Mouse (Mus musculus) hindbrain, embryonic 10.5 days (tissue): Measurements from ENCODE around the gene Gm6526. TPM values are rescaled to one million over a fixed set of nuclear protein-coding genes. Genes with fewer than 3 reads are reported as not detected.
A peak's percentile ranks its signal among the peaks of the same experiment; 100 is the strongest.
"Not testable (repeated sequence)": the region's sequence is repeated elsewhere in the genome, so short reads cannot be mapped to it uniquely, and the experiment has no call there.

ENCODE experiments used
- DNase-seq: peaks from one replicate; pipeline ENCODE4 v3.0.0-alpha.2; 2017; ENCODE audit warnings: low spot score
- H3K27ac ChIP-seq: fragments of 300-500 bp; sonication (generic); 2 replicates; pipeline ENCODE4 v1.5.1; 2016; ENCODE audit warnings: mild to moderate bottlenecking, moderate library complexity
- H3K27me3 ChIP-seq: fragments of 300-500 bp; sonication (generic); 2 replicates; pipeline ENCODE4 v1.6.1; 2016; ENCODE audit warnings: mild to moderate bottlenecking; ENCODE audit not compliant: poor library complexity, insufficient read depth, severe bottlenecking
- H3K36me3 ChIP-seq: fragments of 300-500 bp; sonication (generic); 2 replicates; pipeline ENCODE4 v1.6.1; 2016; ENCODE audit warnings: mild to moderate bottlenecking, moderate library complexity
- H3K4me1 ChIP-seq: fragments of 300-500 bp; sonication (generic); replicated peaks from 2 replicates; pipeline ENCODE4 v1.6.1; 2016; ENCODE audit warnings: mild to moderate bottlenecking
- H3K4me3 ChIP-seq: fragments of 300-500 bp; sonication (generic); 2 replicates; pipeline ENCODE4 v1.5.1; 2016; ENCODE audit warnings: mild to moderate bottlenecking, moderate library complexity
- H3K9me3 ChIP-seq: fragments of 300-500 bp; sonication (generic); 2 replicates; pipeline ENCODE4 v1.6.1; 2016; ENCODE audit warnings: mild to moderate bottlenecking, moderate library complexity
- WGBS: fragments of 180-500 bp; shearing (Covaris S2); methylation state at CpG from one replicate; pipeline ENCODE4 v1.1.7; 2016; 5-methylcytosine and 5-hydroxymethylcytosine counted together
- polyA plus RNA-seq: library from polyadenylated mRNA; unstranded; fragments of >200 nt; fragmentation: Nextera tagmentation; extraction: Ambion mirVana; gene quantifications from 2 replicates; pipeline ENCODE4 v1.2.1, GENCODE M21; 2016

The Gm6526 gene
- polyA plus RNA-seq, result not detected in 2 replicates

GRCm38 (mm10) chr14:43747566-43747965, at the start of gene Gm6526:
TSS of gene Gm6526 (plus strand) at chr14:43747866.
- 84% methylated on average over 4 of the region's 4 CpGs for WGBS
- not testable (repeated sequence) for H3K36me3 ChIP-seq, H3K4me3 ChIP-seq, DNase-seq, H3K4me1 ChIP-seq, H3K27ac ChIP-seq, H3K27me3 ChIP-seq, H3K9me3 ChIP-seq

- H3K4me3 ChIP-seq, H3K27ac ChIP-seq, H3K36me3 ChIP-seq, H3K27me3 ChIP-seq, H3K9me3 ChIP-seq, H3K4me1 ChIP-seq, DNase-seq: not testable (repeated sequence)
- whole genome bisulfite sequencing, result 94% methylated on average over 3 of the region's 3 CpGs
These were observed 20.3 kb upstream of the Gm6526 start, which contains the start of gene Gm16506 for GRCm38 (mm10) chr14:43727385-43727784. TSS of gene Gm16506 (minus strand) at chr14:43727485.

GRCm38 (mm10) chr14:43784645-43785044, 37.0 kb downstream of the Gm6526 start, which contains the start of gene Gm8180:
TSS of gene Gm8180 (minus strand) at chr14:43784745.
- H3K4me1 ChIP-seq, H3K4me3 ChIP-seq, DNase-seq, H3K9me3 ChIP-seq, H3K36me3 ChIP-seq, H3K27ac ChIP-seq, H3K27me3 ChIP-seq: not testable (repeated sequence)
- 86% methylated on average over 3 of the region's 3 CpGs for WGBS

- peaks cover 12% of the 10 kb centered on the region for H3K4me1 ChIP-seq
- not testable (repeated sequence) for H3K36me3 ChIP-seq, H3K4me3 ChIP-seq, H3K27me3 ChIP-seq, DNase-seq, H3K9me3 ChIP-seq, H3K27ac ChIP-seq
- 81% methylated on average over 5 of the region's 5 CpGs for WGBS
These were observed 46.1 kb downstream of the Gm6526 start for GRCm38 (mm10) chr14:43793811-43794210.

- Histone ChIP-seq H3K36me3 (no peaks in the 10 kb centered on the region), H3K4me1 (peaks cover 12% of the 10 kb centered on the region), H3K9me3 (no peaks in the 10 kb centered on the region), H3K27ac (peak overlapping the region; percentile 67; the same call in 1 of the 2 replicates), H3K27me3 (no peaks in the 10 kb centered on the region), H3K4me3 (peak overlapping the region; percentile 41)
- no peak for DNase-seq
- WGBS, result 18% methylated on average over 14 of the region's 14 CpGs
These were observed 48.6 kb downstream of the Gm6526 start for GRCm38 (mm10) chr14:43796069-43796904.

GRCm38 (mm10) chr14:43796905-43797470, 49.3 kb downstream of the Gm6526 start:
- H3K9me3 ChIP-seq, H3K36me3 ChIP-seq, H3K27me3 ChIP-seq: not testable (repeated sequence)
- 9% methylated on average over 22 of the region's 23 CpGs for WGBS
- Histone ChIP-seq H3K27ac (peak overlapping the region; percentile 67; the same call in 1 of the 2 replicates), H3K4me3 (peak overlapping the region; percentile 41), H3K4me1 (peaks cover 12% of the 10 kb centered on the region)
- peak; percentile 17 for DNase-seq

- H3K9me3 ChIP-seq, H3K27ac ChIP-seq, H3K27me3 ChIP-seq, DNase-seq, H3K4me1 ChIP-seq, H3K4me3 ChIP-seq, H3K36me3 ChIP-seq: not testable (repeated sequence)
- 17% methylated on average over 7 of the region's 7 CpGs for WGBS
These were observed 56.8 kb downstream of the Gm6526 start for GRCm38 (mm10) chr14:43804435-43804834.

Other genes starting within 250 kb of the Gm6526 start
- not detected in 2 replicates for gene Gm5799, start 204.3 kb upstream of the Gm6526 start, polyA plus RNA-seq
- not detected in 2 replicates for gene Gm17654, start 168.7 kb upstream of the Gm6526 start, polyA plus RNA-seq
- gene Gm10375, start 139.9 kb upstream of the Gm6526 start, polyA plus RNA-seq, result not detected in 2 replicates
- gene Gm8165, start 70.7 kb upstream of the Gm6526 start, polyA plus RNA-seq, result not detected in 2 replicates
- 0.98 and 1.2 TPM in 2 replicates for gene Gm7324, start 50.0 kb upstream of the Gm6526 start, polyA plus RNA-seq
- not detected in 2 replicates for gene Gm16506, start 20.4 kb upstream of the Gm6526 start, polyA plus RNA-seq
- gene Gm8180, start 36.9 kb downstream of the Gm6526 start, polyA plus RNA-seq, result not detected in 2 replicates
- not detected in 2 replicates for gene Ear1, start 127.7 kb downstream of the Gm6526 start, polyA plus RNA-seq
- not detected in 2 replicates for gene Ear10, start 175.7 kb downstream of the Gm6526 start, polyA plus RNA-seq
- 2.8 and 5.9 TPM in 2 replicates for gene Gm8113, start 177.5 kb downstream of the Gm6526 start, polyA plus RNA-seq
- not detected in 2 replicates for gene Ang5, start 209.2 kb downstream of the Gm6526 start, polyA plus RNA-seq